Mouse (Mus musculus) E14TG2a.4 (cell line): ENCODE data around the gene Nphs1.

Experiments
- CTCF ChIP-seq: conservative IDR thresholded peaks from 2 replicates; pipeline ENCODE4 v1.5.1; 2014; ENCODE audit warnings: low read length
- NANOG ChIP-seq: IDR thresholded peaks from 2 replicates; pipeline ENCODE4 v1.6.1; 2014; ENCODE audit warnings: borderline replicate concordance, low read length, mixed read lengths

- TF ChIP-seq NANOG (no peak), CTCF (peak; percentile 95)
Measured at GRCm38 (mm10) chr7:30492765-30493164, 34.6 kb downstream of the Nphs1 start.
